Mouse (Mus musculus): ENCODE data around the gene Rbbp8nl. TPM values are rescaled to one million over a fixed set of nuclear protein-coding genes. Genes with fewer than 3 reads are reported as not detected.
A peak's percentile ranks its signal among the peaks of the same experiment; 100 is the strongest.

Gene Rbbp8nl
- total and polyA plus RNA-seq, 2 experiments from 2014 or later: not detected

- H3K27ac ChIP-seq (ENCODE audit: low read depth): no peak overlapping the region
- peak; percentile 70 for ATAC-seq (ENCODE audit: insufficient read depth, low read depth)
Measured at GRCm38 (mm10) chr2:180306423-180307168, 16.9 kb upstream of the Rbbp8nl start.

GRCm38 (mm10) chr2:180306009-180306408 is 16.3 kb upstream of the Rbbp8nl start:
- peaks cover 10% of the 10 kb centered on the region; the same call in 1 of the 2 replicates for H3K9me3 ChIP-seq (replicated peaks; ENCODE audit: control insufficient read depth, low read length)
- H3K4me3 ChIP-seq (ENCODE audit: low read depth, low read length): no peak overlapping the region
- 76% methylated on average over 2 of the region's 2 CpGs for WGBS
- H3K4me1 ChIP-seq (ENCODE audit: control insufficient read depth, insufficient read depth): peaks cover 7% of the 10 kb centered on the region; the same call in 1 of the 2 replicates
- no peaks in the 10 kb centered on the region for H3K36me3 ChIP-seq (replicated peaks; ENCODE audit: control insufficient read depth, insufficient read depth, low read length)
- H3K9ac ChIP-seq (replicated peaks; ENCODE audit: low read depth, low read length): no peak overlapping the region
- ATAC-seq (ENCODE audit: insufficient read depth, low read depth) (no peak), DNase-seq (ENCODE audit: low spot score) (no peak)
- no peak overlapping the region for H3K4me2 ChIP-seq (ENCODE audit: low read depth, low read length)
- no peaks in the 10 kb centered on the region for H3K27me3 ChIP-seq (ENCODE audit: control insufficient read depth, insufficient read depth, low read length)
- TF ChIP-seq CTCF (IDR thresholded peaks at IDR 0.05; ENCODE audit: low read depth) (no peak), EP300 (IDR thresholded peaks at IDR 0.05; ENCODE audit: low read depth) (no peak)
- no peak overlapping the region for H3K27ac ChIP-seq (ENCODE audit: low read depth)

More at GRCm38 (mm10) chr2:180306423-180307168, 16.9 kb upstream of the Rbbp8nl start:
- DNase-seq (ENCODE audit: low spot score): peak; percentile 32
- TF ChIP-seq CTCF (IDR thresholded peaks at IDR 0.05; ENCODE audit: low read depth) (no peak), EP300 (IDR thresholded peaks at IDR 0.05; ENCODE audit: low read depth) (no peak)
- no peak overlapping the region for H3K4me2 ChIP-seq (ENCODE audit: low read depth, low read length)
- WGBS: 60% methylated on average over 8 of the region's 8 CpGs
- no peak overlapping the region for H3K4me3 ChIP-seq (ENCODE audit: low read depth, low read length)
- no peaks in the 10 kb centered on the region for H3K27me3 ChIP-seq (ENCODE audit: control insufficient read depth, insufficient read depth, low read length)
- H3K36me3 ChIP-seq (replicated peaks; ENCODE audit: control insufficient read depth, insufficient read depth, low read length): no peaks in the 10 kb centered on the region
- H3K9me3 ChIP-seq (replicated peaks; ENCODE audit: control insufficient read depth, low read length): peaks cover 10% of the 10 kb centered on the region; the same call in 1 of the 2 replicates
- H3K9ac ChIP-seq (replicated peaks; ENCODE audit: low read depth, low read length): no peak overlapping the region
- H3K4me1 ChIP-seq (ENCODE audit: control insufficient read depth, insufficient read depth): peaks cover 7% of the 10 kb centered on the region; the same call in 1 of the 2 replicates

- ATAC-seq (ENCODE audit: insufficient read depth, low read depth) (no peak), DNase-seq (ENCODE audit: low spot score) (no peak)
- TF ChIP-seq EP300 (IDR thresholded peaks at IDR 0.05; ENCODE audit: low read depth): no peak
- no peak for TF ChIP-seq CTCF (IDR thresholded peaks at IDR 0.05; ENCODE audit: low read depth)
- H3K9me3 ChIP-seq (replicated peaks; ENCODE audit: control insufficient read depth, low read length): peaks cover 10% of the 10 kb centered on the region; the same call in 1 of the 2 replicates
- 79% methylated on average over 3 of the region's 3 CpGs for WGBS
- no peaks in the 10 kb centered on the region for H3K27me3 ChIP-seq (ENCODE audit: control insufficient read depth, insufficient read depth, low read length)
- H3K36me3 ChIP-seq (replicated peaks; ENCODE audit: control insufficient read depth, insufficient read depth, low read length): no peaks in the 10 kb centered on the region
- peaks cover 2% of the 10 kb centered on the region; the same call in 1 of the 2 replicates for H3K4me1 ChIP-seq (ENCODE audit: control insufficient read depth, insufficient read depth)
- no peak overlapping the region for H3K4me3 ChIP-seq (ENCODE audit: low read depth, low read length)
- no peak overlapping the region for H3K9ac ChIP-seq (replicated peaks; ENCODE audit: low read depth, low read length)
- H3K27ac ChIP-seq (ENCODE audit: low read depth): no peak overlapping the region
- no peak overlapping the region for H3K4me2 ChIP-seq (ENCODE audit: low read depth, low read length)
Measured at GRCm38 (mm10) chr2:180305490-180305889, 15.8 kb upstream of the Rbbp8nl start.

GRCm38 (mm10) chr2:180304554-180304953 is 14.9 kb upstream of the Rbbp8nl start:
- Histone ChIP-seq H3K36me3 (replicated peaks; ENCODE audit: control insufficient read depth, insufficient read depth, low read length) (no peaks in the 10 kb centered on the region), H3K27me3 (ENCODE audit: control insufficient read depth, insufficient read depth, low read length) (no peaks in the 10 kb centered on the region), H3K27ac (ENCODE audit: low read depth) (no peak overlapping the region), H3K4me3 (ENCODE audit: low read depth, low read length) (no peak overlapping the region), H3K4me1 (ENCODE audit: control insufficient read depth, insufficient read depth) (no peaks in the 10 kb centered on the region), H3K9ac (replicated peaks; ENCODE audit: low read depth, low read length) (no peak overlapping the region), H3K9me3 (replicated peaks; ENCODE audit: control insufficient read depth, low read length) (peaks cover 10% of the 10 kb centered on the region; the same call in 1 of the 2 replicates), H3K4me2 (ENCODE audit: low read depth, low read length) (no peak overlapping the region)
- 66% methylated on average over 4 of the region's 4 CpGs for WGBS
- TF ChIP-seq CTCF (IDR thresholded peaks at IDR 0.05; ENCODE audit: low read depth): no peak
- TF ChIP-seq EP300 (IDR thresholded peaks at IDR 0.05; ENCODE audit: low read depth): no peak
- DNase-seq (ENCODE audit: low spot score) (no peak), ATAC-seq (ENCODE audit: insufficient read depth, low read depth) (no peak)

GRCm38 (mm10) chr2:180303468-180303867 is 13.8 kb upstream of the Rbbp8nl start:
- Histone ChIP-seq H3K4me2 (ENCODE audit: low read depth, low read length) (no peak overlapping the region), H3K4me3 (ENCODE audit: low read depth, low read length) (no peak overlapping the region), H3K9ac (replicated peaks; ENCODE audit: low read depth, low read length) (no peak overlapping the region), H3K27me3 (ENCODE audit: control insufficient read depth, insufficient read depth, low read length) (no peaks in the 10 kb centered on the region), H3K36me3 (replicated peaks; ENCODE audit: control insufficient read depth, insufficient read depth, low read length) (no peaks in the 10 kb centered on the region), H3K4me1 (ENCODE audit: control insufficient read depth, insufficient read depth) (no peaks in the 10 kb centered on the region), H3K9me3 (replicated peaks; ENCODE audit: control insufficient read depth, low read length) (peaks cover 10% of the 10 kb centered on the region; the same call in 1 of the 2 replicates), H3K27ac (ENCODE audit: low read depth) (no peak overlapping the region)
- DNase-seq (ENCODE audit: low spot score) (no peak), ATAC-seq (ENCODE audit: insufficient read depth, low read depth) (no peak)
- 66% methylated on average over 12 of the region's 12 CpGs for WGBS
- TF ChIP-seq EP300 (IDR thresholded peaks at IDR 0.05; ENCODE audit: low read depth): no peak
- TF ChIP-seq CTCF (IDR thresholded peaks at IDR 0.05; ENCODE audit: low read depth): no peak

Data from heart, postnatal 0 days (tissue).